Mouse (Mus musculus): Measurements from ENCODE around the gene Itgal. TPM values are rescaled to one million over a fixed set of nuclear protein-coding genes. Genes with fewer than 3 reads are reported as not detected.

Gene Itgal
- polyA plus RNA-seq (2012; rRNA removed) = 0.47 and 0.57 TPM in 2 replicates

GRCm38 (mm10) chr7:127296098-127296497, at the start of gene Itgal:
Gene Itgal, plus strand, starts transcription at chr7:127296260.

DNA sequence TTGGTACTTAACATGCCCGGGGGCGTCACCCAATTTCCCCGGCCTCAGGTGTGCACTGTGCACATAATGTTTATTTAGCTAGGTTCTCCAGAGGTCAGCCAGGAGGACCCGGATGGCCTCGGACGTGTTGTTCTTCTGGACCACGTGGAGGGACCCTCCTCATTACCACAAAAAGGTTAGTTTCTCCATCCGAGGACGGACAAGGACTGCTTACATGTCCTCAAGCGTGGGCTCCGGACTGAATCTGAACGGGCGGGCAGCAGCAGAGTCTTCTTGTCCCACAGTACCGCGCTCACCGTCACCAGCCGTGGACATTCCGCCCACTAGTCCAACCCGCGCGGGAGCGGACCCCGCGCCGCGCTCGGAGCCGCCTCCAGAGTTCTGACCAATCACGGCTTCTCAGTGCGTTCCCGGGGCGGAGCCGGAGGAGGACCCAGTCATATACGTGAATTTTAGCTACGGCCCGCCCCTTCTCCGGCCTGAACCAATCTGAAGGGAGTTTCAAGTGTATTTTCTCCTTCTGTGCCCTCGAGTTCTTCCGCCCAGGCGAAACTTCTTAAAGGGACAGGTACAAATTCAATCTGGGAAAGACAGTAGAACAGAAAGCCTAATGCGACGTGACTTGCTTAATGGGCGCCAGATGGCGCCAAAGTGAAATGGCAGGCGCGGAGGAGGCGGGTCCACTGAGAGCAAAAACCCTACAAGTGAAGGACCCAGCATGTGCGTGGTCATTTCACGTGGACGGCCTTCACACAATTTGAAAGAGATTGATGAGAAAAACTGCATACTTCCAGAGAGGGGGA, 35.5 kb upstream of the Itgal start, which contains the start of gene Dctpp1:
Dctpp1 (minus strand) TSS at position 401 of the 803 bp plus-strand sequence.

GRCm38 (mm10) chr7:127273925-127274789, 21.9 kb upstream of the Itgal start, which contains the start of gene Sephs2:
Gene Sephs2, minus strand, starts transcription at chr7:127274055.

GRCm38 (mm10) chr7:127345512-127346325, 49.7 kb downstream of the Itgal start, which contains the start of gene Zfp768:
Gene Zfp768, minus strand, starts transcription at chr7:127345589.

DNA sequence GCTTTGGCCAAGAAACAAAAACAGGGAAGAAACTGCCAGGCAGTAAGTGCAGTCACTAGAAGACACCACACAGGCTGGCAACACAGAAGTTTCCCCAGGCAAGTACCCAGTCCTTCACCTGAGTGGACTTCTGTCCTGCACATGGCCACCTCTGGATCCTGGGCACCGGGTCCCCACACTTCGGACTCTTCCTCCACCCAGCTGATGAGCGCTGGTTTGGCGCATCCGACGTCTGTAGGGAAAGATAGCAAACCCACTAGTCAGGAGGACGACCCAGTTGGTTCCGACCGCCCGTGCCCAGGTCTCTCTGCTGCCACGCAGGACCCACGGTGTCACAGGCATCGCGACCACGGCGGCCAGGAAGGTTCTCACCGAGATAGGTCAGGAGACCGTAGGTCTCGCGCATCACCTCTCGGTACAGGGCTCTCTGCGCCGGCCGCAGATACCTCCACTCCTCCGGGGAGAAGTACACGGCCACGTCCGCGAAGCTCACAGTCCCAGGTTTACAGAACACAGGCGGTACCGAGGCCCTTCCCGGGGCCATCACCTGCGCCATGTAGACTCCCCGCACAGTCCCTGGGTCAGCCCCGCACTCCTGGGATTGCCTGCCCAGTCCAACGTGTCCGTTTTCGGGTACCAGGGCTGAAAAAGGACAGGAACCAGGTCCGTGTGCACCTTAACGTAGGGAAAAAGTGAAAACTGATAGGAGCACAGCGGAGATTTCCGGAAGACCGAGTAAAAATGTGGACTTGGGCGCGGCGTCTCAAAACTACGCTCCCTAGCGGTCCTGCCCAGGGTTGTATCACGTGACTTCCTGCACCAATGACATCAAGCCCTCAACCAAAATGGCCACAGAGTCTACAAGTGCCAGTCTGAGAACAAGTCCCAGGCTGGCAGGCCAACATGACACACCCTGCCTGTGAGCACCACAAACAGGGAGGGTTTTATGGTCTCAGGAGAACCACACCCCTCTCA, 79.5 kb downstream of the Itgal start, which contains the start of gene Zfp747:
Zfp747 (minus strand) TSS at position 780 of the 975 bp plus-strand sequence.

Other genes starting within 250 kb of the Itgal start
- 0.20 TPM in 1 of 2 replicates, not detected in the other for gene Zg16, start 208.9 kb upstream of the Itgal start, polyA plus RNA-seq (2012; rRNA removed)
- 1.6 and 1.7 TPM in 2 replicates for gene AI467606, start 204.9 kb upstream of the Itgal start, polyA plus RNA-seq (2012; rRNA removed)
- 0.63 and 1.0 TPM in 2 replicates for gene Qprt, start 174.0 kb upstream of the Itgal start, polyA plus RNA-seq (2012; rRNA removed)
- 0.06 and 0.08 TPM in 2 replicates for gene Spn, start 158.4 kb upstream of the Itgal start, polyA plus RNA-seq (2012; rRNA removed)
- gene Cd2bp2, start 100.2 kb upstream of the Itgal start, polyA plus RNA-seq (2012; rRNA removed) = 112 and 116 TPM in 2 replicates
- gene Tbc1d10b, start 87.8 kb upstream of the Itgal start, polyA plus RNA-seq (2012; rRNA removed) = 57.6 and 57.8 TPM in 2 replicates
- gene Mylpf, start 87.4 kb upstream of the Itgal start, polyA plus RNA-seq (2012; rRNA removed) = 1.7 and 214 TPM in 2 replicates
- gene Zfp553, start 63.2 kb upstream of the Itgal start, polyA plus RNA-seq (2012; rRNA removed) = 26.0 and 27.8 TPM in 2 replicates
- 14.8 and 15.4 TPM in 2 replicates for gene Sept1, start 63.1 kb upstream of the Itgal start, polyA plus RNA-seq (2012; rRNA removed)
- gene Zfp771, start 52.0 kb upstream of the Itgal start, polyA plus RNA-seq (2012; rRNA removed) = 96.1 and 100 TPM in 2 replicates
- 87.3 and 95.0 TPM in 2 replicates for gene Dctpp1, start 35.6 kb upstream of the Itgal start, polyA plus RNA-seq (2012; rRNA removed)
- gene Sephs2, start 22.2 kb upstream of the Itgal start, polyA plus RNA-seq (2012; rRNA removed) = 28.4 and 29.9 TPM in 2 replicates
- 26.9 and 27.0 TPM in 2 replicates for gene Zfp768, start 49.3 kb downstream of the Itgal start, polyA plus RNA-seq (2012; rRNA removed)
- gene Zfp747, start 79.8 kb downstream of the Itgal start, polyA plus RNA-seq (2012; rRNA removed) = 6.8 and 7.0 TPM in 2 replicates
- gene 9130019O22Rik, start 90.9 kb downstream of the Itgal start, polyA plus RNA-seq (2012; rRNA removed) = 3.2 and 3.4 TPM in 2 replicates
- 5.2 and 5.5 TPM in 2 replicates for gene E430018J23Rik, start 97.4 kb downstream of the Itgal start, polyA plus RNA-seq (2012; rRNA removed)
- 3.9 and 4.6 TPM in 2 replicates for gene Zfp764, start 110.6 kb downstream of the Itgal start, polyA plus RNA-seq (2012; rRNA removed)
- 17.7 and 18.9 TPM in 2 replicates for gene Zfp688, start 125.8 kb downstream of the Itgal start, polyA plus RNA-seq (2012; rRNA removed)
- gene Zfp689, start 152.9 kb downstream of the Itgal start, polyA plus RNA-seq (2012; rRNA removed) = 9.2 and 10.9 TPM in 2 replicates
- 54.7 and 57.7 TPM in 2 replicates for gene Prr14, start 163.4 kb downstream of the Itgal start, polyA plus RNA-seq (2012; rRNA removed)
- 18.1 and 24.0 TPM in 2 replicates for gene Fbrs, start 182.9 kb downstream of the Itgal start, polyA plus RNA-seq (2012; rRNA removed)
- gene Srcap, start 215.7 kb downstream of the Itgal start, polyA plus RNA-seq (2012; rRNA removed) = 15.5 and 19.3 TPM in 2 replicates
- 13.4 and 14.3 TPM in 2 replicates for gene Gm42715, start 223.3 kb downstream of the Itgal start, polyA plus RNA-seq (2012; rRNA removed)

Measured in central nervous system, embryonic 18 days (tissue).